Mouse (Mus musculus) heart, embryonic 15.5 days (tissue): ENCODE results near the gene Itga2b. TPM values are rescaled to one million over a fixed set of nuclear protein-coding genes. Genes with fewer than 3 reads are reported as not detected.

Experiments
- ATAC-seq: fragments of 200-750 bp; cut with Nextera tagmentation; replicated peaks from 2 replicates; pipeline ENCODE4 v1.8.0; 2017; ENCODE audit warnings: low read depth, moderate TSS enrichment; ENCODE audit not compliant: insufficient number of reproducible peaks, insufficient read depth, low FRiP score
- H3K27ac ChIP-seq: fragments of 300-500 bp; sonication (generic); 2 replicates; pipeline ENCODE4 v1.5.1; 2015; ENCODE audit warnings: mild to moderate bottlenecking, inconsistent platforms
- H3K27me3 ChIP-seq: fragments of 300-500 bp; sonication (generic); 2 replicates; pipeline ENCODE4 v1.6.1; 2015; ENCODE audit warnings: inconsistent platforms
- H3K36me3 ChIP-seq: fragments of 300-500 bp; sonication (generic); 2 replicates; pipeline ENCODE4 v1.6.1; 2015; ENCODE audit warnings: mild to moderate bottlenecking, inconsistent platforms
- H3K4me1 ChIP-seq: fragments of 300-500 bp; sonication (generic); replicated peaks from 2 replicates; pipeline ENCODE4 v1.6.1; 2015; ENCODE audit warnings: inconsistent platforms
- H3K4me2 ChIP-seq: fragments of 300-500 bp; sonication (generic); 2 replicates; pipeline ENCODE4 v1.6.1; 2015; ENCODE audit warnings: inconsistent platforms, mild to moderate bottlenecking, moderate library complexity
- H3K4me3 ChIP-seq: fragments of 300-500 bp; sonication (generic); 2 replicates; pipeline ENCODE4 v1.5.1; 2015; ENCODE audit warnings: mild to moderate bottlenecking, inconsistent platforms
- H3K9ac ChIP-seq: fragments of 300-500 bp; sonication (generic); 2 replicates; pipeline ENCODE4 v1.6.1; 2015; ENCODE audit warnings: mild to moderate bottlenecking, inconsistent platforms
- H3K9me3 ChIP-seq: fragments of 300-500 bp; sonication (generic); replicated peaks from 2 replicates; pipeline ENCODE4 v1.6.1; 2016; ENCODE audit warnings: inconsistent platforms
- WGBS: fragments of 180-500 bp; shearing (Covaris S2); methylation state at CpG from one replicate; pipeline ENCODE4 v1.1.7; 2015; ENCODE audit warnings: mixed read lengths; 5-methylcytosine and 5-hydroxymethylcytosine counted together
- polyA plus RNA-seq: library from polyadenylated mRNA; unstranded; fragments of >200 nt; fragmentation: Nextera tagmentation; extraction: Ambion mirVana; gene quantifications from 2 replicates; pipeline ENCODE4 v1.2.1, GENCODE M21; 2015

Itga2b gene
- polyA plus RNA-seq, 1 experiment from 2014 or later, result 8.7 TPM

DNA sequence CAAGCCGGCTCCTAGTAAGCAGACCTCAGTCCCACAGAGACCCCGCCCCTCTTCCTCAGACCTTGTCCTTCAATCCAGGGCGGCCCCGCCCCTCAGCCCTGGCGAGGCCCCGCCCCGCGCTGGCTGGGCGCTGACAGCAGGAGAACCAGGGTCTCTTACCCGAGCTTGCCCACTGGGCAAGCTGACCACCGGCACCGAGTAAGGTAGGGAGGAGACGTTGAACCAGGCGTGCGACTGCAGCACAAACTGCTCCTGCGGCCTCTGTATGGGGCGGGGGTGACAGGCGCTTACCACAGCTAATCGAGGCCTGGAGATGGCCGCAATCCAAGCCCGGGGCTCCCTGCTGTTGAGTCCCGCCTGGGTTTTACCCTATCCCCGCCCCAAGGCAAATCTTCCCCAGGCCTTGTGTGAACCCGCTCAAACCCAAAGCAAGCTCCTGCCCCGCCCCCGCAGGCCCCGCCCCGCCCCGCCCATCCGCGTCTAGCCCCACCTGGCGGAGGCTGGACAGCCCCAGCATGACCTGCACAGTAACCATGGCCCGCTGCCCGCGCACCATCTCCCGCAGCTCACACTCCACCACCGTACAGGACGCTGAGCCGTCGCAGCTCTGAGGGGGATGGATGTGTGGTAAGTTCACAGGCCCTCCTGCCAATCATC, 14.1 kb downstream of the Itga2b start:
- Histone ChIP-seq H3K4me3 (peak overlapping the region; percentile 64), H3K9me3 (no peaks in the 10 kb centered on the region), H3K9ac (peak overlapping the region; percentile 60), H3K27me3 (peaks cover 8% of the 10 kb centered on the region; the same call in 1 of the 2 replicates), H3K27ac (peak overlapping the region; percentile 71), H3K4me1 (peaks cover 18% of the 10 kb centered on the region), H3K36me3 (no peaks in the 10 kb centered on the region), H3K4me2 (peak overlapping the region; percentile 98)
- WGBS, result under 1% methylated on average over 40 of the region's 40 CpGs
- peak; percentile 87 for ATAC-seq

DNA sequence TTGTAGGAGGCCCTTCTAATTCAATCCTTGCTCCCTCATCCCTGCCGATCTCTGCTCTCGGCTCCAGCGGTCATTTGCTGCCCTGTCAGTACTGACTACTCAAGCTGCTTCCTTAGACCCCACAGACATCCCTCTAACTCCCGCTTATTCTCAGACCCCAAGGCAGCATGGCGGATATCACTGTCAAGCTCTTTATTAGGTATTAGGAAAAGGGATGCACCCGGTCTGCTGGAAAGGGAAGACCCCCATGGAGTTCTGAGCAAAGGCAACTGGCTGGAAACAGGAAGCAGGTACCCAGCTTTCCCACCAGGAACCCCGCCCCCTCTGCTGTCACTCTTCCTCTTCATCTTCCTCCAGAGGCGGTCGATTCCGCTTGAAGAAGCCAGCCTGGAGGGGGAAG, 16.8 kb downstream of the Itga2b start:
- H3K4me1 ChIP-seq, result peaks cover 29% of the 10 kb centered on the region
- 0 out of 2 replicates have a peak, but pooled peaks cover 7% of the 10 kb centered on the region for H3K27me3 ChIP-seq
- no peak overlapping the region for H3K27ac ChIP-seq
- H3K4me2 ChIP-seq, result no peak overlapping the region
- ATAC-seq, result no peak
- H3K9ac ChIP-seq, result no peak overlapping the region
- H3K36me3 ChIP-seq, result no peaks in the 10 kb centered on the region
- H3K4me3 ChIP-seq, result no peak overlapping the region
- WGBS, result 31% methylated on average over 10 of the region's 10 CpGs
- H3K9me3 ChIP-seq, result no peaks in the 10 kb centered on the region

DNA sequence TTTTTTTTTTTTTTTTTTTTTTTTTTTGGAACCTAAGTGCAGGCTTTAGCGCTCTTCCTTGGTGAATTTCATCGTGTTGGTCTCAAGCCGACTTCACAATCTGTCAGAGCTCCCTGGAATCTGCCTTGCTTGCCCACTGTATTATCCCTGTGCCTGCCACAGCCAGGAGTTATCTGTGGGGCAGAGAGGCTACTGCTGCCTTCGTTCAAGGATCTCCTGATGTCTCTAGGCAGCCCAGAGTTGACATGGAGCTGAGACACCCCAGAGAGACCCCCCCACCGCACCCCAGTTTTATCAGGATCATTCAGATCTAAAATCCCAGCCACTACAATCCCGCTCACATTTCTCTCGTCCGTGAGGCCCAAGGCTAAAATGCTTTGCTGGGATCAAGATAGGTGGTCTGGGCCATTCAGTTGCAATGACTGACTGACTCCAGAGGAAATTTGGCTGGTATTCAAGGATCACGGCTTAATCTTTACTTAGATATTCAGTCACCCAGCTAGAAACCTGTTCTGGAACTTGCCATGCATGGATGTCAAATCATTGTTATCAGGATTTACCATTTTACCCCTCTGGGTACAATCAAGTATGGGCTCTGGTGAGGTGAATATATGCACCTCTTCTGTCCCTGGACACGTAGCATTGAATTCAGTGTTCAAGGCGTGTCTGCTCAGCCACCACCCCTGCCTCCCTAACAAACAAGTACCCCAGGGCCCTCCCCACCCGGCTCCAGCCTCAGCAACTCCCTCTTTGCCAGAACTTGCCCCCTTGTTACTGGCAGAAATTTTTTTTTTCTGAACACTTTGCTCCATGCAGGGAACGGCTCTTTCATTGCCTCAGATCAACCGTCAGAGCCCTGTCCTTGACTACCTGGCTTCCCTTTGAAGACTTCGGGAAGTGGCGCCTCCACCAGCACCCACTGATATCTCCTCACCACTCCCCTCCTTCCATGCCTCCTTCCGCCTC, 20.6 kb downstream of the Itga2b start:
- no peak overlapping the region for H3K4me3 ChIP-seq
- 41% methylated on average over 17 of the region's 17 CpGs for WGBS
- no peak overlapping the region for H3K9ac ChIP-seq
- H3K36me3 ChIP-seq, result no peaks in the 10 kb centered on the region
- no peaks in the 10 kb centered on the region for H3K9me3 ChIP-seq
- H3K4me2 ChIP-seq, result no peak overlapping the region
- no peak for ATAC-seq
- H3K27me3 ChIP-seq, result 0 out of 2 replicates have a peak, but pooled peaks cover 7% of the 10 kb centered on the region
- H3K4me1 ChIP-seq, result peaks cover 41% of the 10 kb centered on the region
- no peak overlapping the region for H3K27ac ChIP-seq

DNA sequence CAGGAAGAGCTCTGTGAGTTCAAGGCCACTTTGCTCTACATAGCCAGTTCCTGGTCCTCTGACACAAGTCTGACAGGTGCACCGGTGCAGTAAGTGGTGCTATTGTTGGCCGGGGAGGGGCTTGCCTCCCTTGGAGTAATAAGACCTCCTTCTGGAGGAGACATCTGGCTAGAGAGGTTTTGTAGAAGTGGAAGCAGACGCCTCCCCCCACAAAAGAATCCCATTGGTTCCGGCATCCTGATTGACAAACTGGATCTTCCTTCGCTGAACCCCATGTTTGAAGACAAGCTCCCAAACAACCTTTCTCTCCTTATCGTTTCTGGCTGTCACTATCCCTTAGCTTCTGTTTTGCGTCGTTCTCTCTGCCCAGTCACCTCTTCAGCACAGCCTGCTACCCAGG, 21.6 kb downstream of the Itga2b start:
- H3K9ac ChIP-seq, result no peak overlapping the region
- 15% methylated on average over 8 of the region's 8 CpGs for WGBS

DNA sequence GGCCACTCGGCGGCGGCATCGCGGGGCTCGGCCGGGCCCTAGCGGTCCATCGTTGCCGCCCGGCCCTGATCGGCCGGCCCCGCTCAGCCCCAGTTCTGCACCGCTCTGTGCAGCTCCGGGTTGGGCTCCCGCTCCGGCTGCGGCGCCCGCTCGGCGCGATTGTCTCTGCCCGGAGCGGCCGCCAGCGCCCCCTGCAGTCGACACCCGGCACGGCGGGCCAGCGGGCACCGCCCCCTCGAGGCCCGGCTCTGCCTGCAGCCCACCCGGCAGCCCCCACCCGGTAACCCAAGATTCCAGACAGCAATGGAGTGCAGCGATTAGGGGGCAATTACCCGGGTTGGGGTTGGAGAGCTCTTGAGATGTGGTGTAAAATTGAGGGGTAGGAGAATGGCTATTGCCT, 22.4 kb downstream of the Itga2b start, which contains the start of gene Fam171a2:
Fam171a2 (minus strand) TSS at position 186 of the 400 bp plus-strand sequence.
- H3K4me1 ChIP-seq, result peaks cover 50% of the 10 kb centered on the region
- WGBS, result 0% methylated on average over 39 of the region's 40 CpGs
- H3K4me2 ChIP-seq, result peak within 1 kb of the TSS; percentile 88
- peak; percentile 59 for ATAC-seq
- no peaks in the 10 kb centered on the region for H3K9me3 ChIP-seq
- H3K4me3 ChIP-seq, result peak within 1 kb of the TSS; percentile 93
- peaks cover 4% of the 10 kb centered on the region; the same call in 1 of the 2 replicates for H3K36me3 ChIP-seq
- H3K9ac ChIP-seq, result peak within 1 kb of the TSS; percentile 93
- H3K27me3 ChIP-seq, result 0 out of 2 replicates have a peak, but pooled peaks cover 3% of the 10 kb centered on the region
- H3K27ac ChIP-seq, result peak within 1 kb of the TSS; percentile 87

More for the DNA sequence above, 21.6 kb downstream of the Itga2b start:
- Histone ChIP-seq H3K9me3 (no peaks in the 10 kb centered on the region), H3K4me2 (no peak overlapping the region), H3K27ac (no peak overlapping the region), H3K27me3 (0 out of 2 replicates have a peak, but pooled peaks cover 7% of the 10 kb centered on the region), H3K4me1 (peaks cover 50% of the 10 kb centered on the region), H3K4me3 (no peak overlapping the region), H3K36me3 (no peaks in the 10 kb centered on the region; the same call in 1 of the 2 replicates)
- ATAC-seq, result no peak

DNA sequence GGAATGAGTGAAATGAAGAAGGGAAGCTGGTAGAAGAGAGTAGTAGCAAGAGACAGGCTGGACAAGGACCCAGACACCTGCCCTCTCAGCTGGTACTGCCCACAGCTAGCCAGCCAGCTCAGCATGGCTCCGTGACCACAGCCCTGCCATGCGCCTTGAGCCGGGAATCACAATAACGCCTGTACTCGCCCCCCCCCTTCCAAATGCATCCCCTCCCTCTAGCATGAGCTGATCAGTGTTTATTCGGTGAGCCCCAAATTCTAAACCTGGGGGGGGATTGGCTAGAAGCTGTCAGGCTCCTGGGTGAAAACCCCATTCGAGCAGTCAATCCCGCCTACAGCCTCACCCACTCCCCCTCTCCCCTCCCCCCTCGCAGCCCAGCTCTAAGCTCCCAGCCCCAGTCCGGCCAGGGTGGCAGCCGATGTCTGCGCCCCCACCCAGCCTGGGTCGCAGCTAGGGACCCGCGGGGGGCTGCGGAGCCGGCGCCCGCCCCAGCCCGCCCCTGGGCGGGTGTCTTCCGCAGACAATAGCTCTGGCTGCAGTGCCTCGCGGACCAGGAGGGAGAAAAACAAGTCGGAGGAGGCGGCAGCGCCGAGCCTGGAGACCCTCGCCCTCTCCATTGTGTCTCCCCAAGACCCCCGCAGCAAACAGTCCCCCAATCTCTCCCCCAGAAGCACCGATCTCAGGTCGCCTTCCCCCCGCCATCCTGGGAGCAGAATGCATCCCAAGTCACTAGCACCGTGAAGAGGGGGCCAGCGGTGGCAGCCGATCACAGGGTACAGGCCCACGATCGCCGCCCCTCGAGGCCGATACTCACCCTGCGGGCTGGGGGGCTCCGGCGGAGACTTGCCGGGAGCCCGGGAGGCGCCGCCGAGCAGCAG, 23.1 kb downstream of the Itga2b start:
- Histone ChIP-seq H3K4me2 (peak overlapping the region; percentile 88), H3K4me1 (peaks cover 55% of the 10 kb centered on the region), H3K9ac (peak overlapping the region; percentile 93), H3K4me3 (peak overlapping the region; percentile 93), H3K27ac (peak overlapping the region; percentile 87), H3K9me3 (no peaks in the 10 kb centered on the region), H3K36me3 (peaks cover 8% of the 10 kb centered on the region; the same call in 1 of the 2 replicates), H3K27me3 (0 out of 2 replicates have a peak, but pooled peaks cover 3% of the 10 kb centered on the region)
- peak; percentile 32 for ATAC-seq
- WGBS, result under 1% methylated on average over 47 of the region's 49 CpGs

DNA sequence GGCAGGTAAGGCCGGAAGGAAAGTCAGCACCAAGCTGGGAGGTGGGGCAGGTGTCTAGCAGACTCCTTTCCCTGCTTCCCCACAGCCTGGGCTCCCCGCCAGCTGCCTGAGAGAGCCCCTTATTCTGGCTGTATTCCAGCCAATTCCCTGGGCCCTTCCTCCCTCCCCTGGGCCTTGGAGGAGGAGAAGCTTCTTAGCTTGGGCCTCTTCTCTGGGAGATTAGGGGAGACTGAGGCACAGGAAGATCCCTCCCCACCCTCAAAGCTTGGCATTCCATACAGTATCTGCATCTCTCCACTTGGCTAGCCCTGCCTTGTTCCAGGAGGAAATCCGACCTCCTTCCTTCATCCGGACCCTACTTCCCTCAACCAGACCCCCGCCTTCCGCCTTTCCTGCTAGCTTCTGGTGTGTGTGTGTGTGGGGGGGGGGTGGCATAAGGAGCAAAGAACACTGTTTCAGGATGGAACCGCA, 24.0 kb downstream of the Itga2b start:
- WGBS, result 8% methylated on average over 7 of the region's 7 CpGs
- no peaks in the 10 kb centered on the region for H3K9me3 ChIP-seq
- H3K4me2 ChIP-seq, result peak overlapping the region; percentile 88
- H3K36me3 ChIP-seq, result peaks cover 17% of the 10 kb centered on the region; the same call in 1 of the 2 replicates
- peaks cover 56% of the 10 kb centered on the region for H3K4me1 ChIP-seq
- ATAC-seq, result peak; percentile 25
- H3K27ac ChIP-seq, result peak overlapping the region; percentile 87
- peak overlapping the region; percentile 93 for H3K9ac ChIP-seq
- H3K27me3 ChIP-seq, result 0 out of 2 replicates have a peak, but pooled peaks cover 3% of the 10 kb centered on the region
- H3K4me3 ChIP-seq, result peak overlapping the region; percentile 93

DNA sequence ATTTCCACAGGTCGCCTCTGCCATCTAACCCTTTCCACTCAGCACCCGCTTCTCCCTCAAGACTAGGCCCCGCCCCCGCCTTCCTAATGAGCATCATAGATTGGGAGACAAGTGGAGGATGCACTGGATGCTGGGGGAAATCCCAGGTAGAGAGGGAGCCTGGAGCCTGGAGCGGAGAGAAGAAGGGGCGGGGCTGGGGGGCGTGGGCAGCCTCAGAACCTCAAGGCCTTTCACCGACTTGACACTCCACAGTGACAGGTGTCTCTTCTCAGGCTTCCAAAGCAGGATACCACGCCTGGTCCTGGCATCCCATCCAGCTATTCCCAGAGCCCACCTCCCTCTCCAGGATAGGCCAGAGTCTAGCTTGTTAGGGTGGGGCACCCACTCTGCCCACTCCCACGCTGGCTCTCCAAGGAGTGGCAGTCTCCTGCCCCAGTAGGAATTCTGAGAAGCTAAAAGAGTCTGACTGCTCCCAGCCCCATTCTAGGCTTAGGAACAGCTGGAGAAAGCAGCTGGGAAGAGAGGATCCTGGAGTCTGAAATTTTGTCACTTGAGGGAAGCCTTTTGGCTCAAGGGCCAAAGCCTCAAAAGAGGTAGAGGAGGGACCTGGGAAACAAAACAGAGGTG, 24.5 kb downstream of the Itga2b start:
- WGBS, result 24% methylated on average over 10 of the region's 10 CpGs
- H3K4me1 ChIP-seq, result peaks cover 56% of the 10 kb centered on the region

DNA sequence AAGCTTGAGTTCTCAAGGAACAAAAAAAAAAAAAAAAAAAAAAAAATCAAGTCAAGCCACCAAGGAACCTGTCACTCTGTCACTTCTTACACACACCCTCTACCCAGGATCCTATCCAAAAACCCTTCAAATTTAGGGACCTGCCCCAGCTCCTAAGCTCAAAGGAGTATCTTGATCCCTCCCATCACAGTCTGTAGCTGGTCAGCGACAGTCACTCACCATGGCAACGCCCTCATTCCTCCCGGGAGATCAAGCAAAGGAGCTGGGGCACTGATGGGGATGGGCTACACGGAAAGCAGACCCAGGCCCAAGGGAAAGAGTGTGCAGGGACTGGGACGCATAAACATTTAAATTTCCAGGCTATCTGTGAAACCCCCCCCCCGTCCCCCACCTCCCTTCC, 25.1 kb downstream of the Itga2b start:
- no peak for ATAC-seq
- H3K4me2 ChIP-seq, result peak overlapping the region; percentile 88
- 0 out of 2 replicates have a peak, but pooled peaks cover 3% of the 10 kb centered on the region for H3K27me3 ChIP-seq
- H3K4me3 ChIP-seq, result no peak overlapping the region
- peaks cover 56% of the 10 kb centered on the region for H3K4me1 ChIP-seq
- H3K36me3 ChIP-seq, result peaks cover 25% of the 10 kb centered on the region; the same call in 1 of the 2 replicates
- peak overlapping the region; percentile 87; the same call in 1 of the 2 replicates for H3K27ac ChIP-seq
- H3K9ac ChIP-seq, result no peak overlapping the region
- WGBS, result 17% methylated on average over 6 of the region's 6 CpGs
- H3K9me3 ChIP-seq, result no peaks in the 10 kb centered on the region

More for the DNA sequence above, 24.5 kb downstream of the Itga2b start:
- Histone ChIP-seq H3K4me3 (peak overlapping the region; percentile 93), H3K27me3 (0 out of 2 replicates have a peak, but pooled peaks cover 3% of the 10 kb centered on the region), H3K4me2 (peak overlapping the region; percentile 88), H3K9me3 (no peaks in the 10 kb centered on the region), H3K9ac (peak overlapping the region; percentile 93), H3K36me3 (peaks cover 19% of the 10 kb centered on the region; the same call in 1 of the 2 replicates), H3K27ac (peak overlapping the region; percentile 87)
- peak; percentile 27; the same call in 1 of the 2 replicates for ATAC-seq

DNA sequence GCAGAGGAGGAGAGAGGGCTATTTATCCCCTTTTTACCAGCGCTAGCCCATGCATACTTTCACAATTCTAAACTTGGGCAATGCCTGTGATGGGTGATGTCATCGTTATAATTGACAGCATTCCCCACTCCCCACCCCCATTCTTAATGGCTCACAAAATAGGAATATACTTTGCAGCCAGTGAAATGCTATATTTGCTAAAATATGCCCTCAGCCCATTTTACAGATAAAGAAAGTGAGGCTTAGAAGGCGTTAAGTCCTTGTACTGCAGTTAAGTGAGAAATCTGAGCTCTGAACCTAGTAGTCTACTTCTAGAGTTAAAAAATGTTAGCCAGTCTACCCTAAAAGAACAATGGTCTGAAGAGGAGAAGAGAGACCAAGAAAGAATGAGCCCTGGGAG, 25.6 kb downstream of the Itga2b start:
- Histone ChIP-seq H3K4me1 (peaks cover 55% of the 10 kb centered on the region), H3K27me3 (peaks cover 4% of the 10 kb centered on the region; the same call in 1 of the 2 replicates), H3K27ac (no peak overlapping the region), H3K9ac (no peak overlapping the region; the same call in 1 of the 2 replicates), H3K4me2 (no peak overlapping the region), H3K4me3 (no peak overlapping the region), H3K9me3 (no peaks in the 10 kb centered on the region), H3K36me3 (peaks cover 28% of the 10 kb centered on the region; the same call in 1 of the 2 replicates)
- no peak for ATAC-seq
- WGBS, result 62% methylated on average over 3 of the region's 3 CpGs
